Mouse (Mus musculus) hindbrain, embryonic 11.5 days (tissue): ENCODE results near the gene Egfl6. TPM values are rescaled to one million over a fixed set of nuclear protein-coding genes. Genes with fewer than 3 reads are reported as not detected.
A peak's percentile ranks its signal among the peaks of the same experiment; 100 is the strongest.

Source experiments
- ATAC-seq: fragments of 200-750 bp; cut with Nextera tagmentation; 2 replicates; pipeline ENCODE4 v1.8.0; 2017; ENCODE audit warnings: mild to moderate bottlenecking, moderate TSS enrichment, moderate library complexity; ENCODE audit not compliant: low FRiP score
- DNase-seq: peaks from one replicate; pipeline ENCODE4 v3.0.0-alpha.2; 2015; ENCODE audit warnings: low spot score
- H3K27ac ChIP-seq: fragments of 300-500 bp; sonication (generic); 2 replicates; pipeline ENCODE4 v1.5.1; 2014; ENCODE audit warnings: mild to moderate bottlenecking, low read depth, low read length
- H3K27me3 ChIP-seq: fragments of 300-500 bp; sonication (generic); 2 replicates; pipeline ENCODE4 v1.6.1; 2014; ENCODE audit warnings: mild to moderate bottlenecking, low read length, moderate library complexity, mixed read lengths; ENCODE audit not compliant: control insufficient read depth, insufficient read depth
- H3K36me3 ChIP-seq: fragments of 300-500 bp; sonication (generic); 2 replicates; pipeline ENCODE4 v1.6.1; 2014; ENCODE audit warnings: mild to moderate bottlenecking, low read length, moderate library complexity, mixed read lengths; ENCODE audit not compliant: control insufficient read depth, insufficient read depth
- H3K4me1 ChIP-seq: fragments of 300-500 bp; sonication (generic); replicated peaks from 2 replicates; pipeline ENCODE4 v1.6.1; 2014; ENCODE audit warnings: low read length, mixed read lengths; ENCODE audit not compliant: control insufficient read depth, insufficient read depth
- H3K4me2 ChIP-seq: fragments of 300-500 bp; sonication (generic); replicated peaks from 2 replicates; pipeline ENCODE4 v1.6.1; 2014; ENCODE audit warnings: mild to moderate bottlenecking, low read depth, low read length
- H3K4me3 ChIP-seq: fragments of 300-500 bp; sonication (generic); 2 replicates; pipeline ENCODE4 v1.5.1; 2014; ENCODE audit warnings: low read depth, low read length
- H3K9ac ChIP-seq: fragments of 300-500 bp; sonication (generic); 2 replicates; pipeline ENCODE4 v1.6.1; 2014; ENCODE audit warnings: low read depth, low read length
- H3K9me3 ChIP-seq: fragments of 300-500 bp; sonication (generic); 2 replicates; pipeline ENCODE4 v1.6.1; 2016; ENCODE audit warnings: low read length; ENCODE audit not compliant: control insufficient read depth
- WGBS: fragments of 180-500 bp; shearing (Covaris S2); extraction: QIAGEN DNeasy Blood & Tissue Kit; methylation state at CpG from one replicate; pipeline ENCODE4 v1.1.7; 2014; 5-methylcytosine and 5-hydroxymethylcytosine counted together
- polyA plus RNA-seq: library from polyadenylated mRNA; unstranded; fragments of >200 nt; fragmentation: Nextera tagmentation; extraction: Ambion mirVana; gene quantifications from 2 replicates; pipeline ENCODE4 v1.2.1, GENCODE M21; 2014

The Egfl6 gene
- polyA plus RNA-seq, 1 experiment from 2014 or later, result 13.8 TPM

GRCm38 (mm10) chrX:166511107-166511506 is 74.4 kb downstream of the Egfl6 start:
- no peak overlapping the region for H3K4me2 ChIP-seq
- H3K4me3 ChIP-seq, result no peak overlapping the region
- H3K9me3 ChIP-seq, result no peaks in the 10 kb centered on the region
- 0 out of 2 replicates have a peak, but pooled peaks cover 2% of the 10 kb centered on the region for H3K27me3 ChIP-seq
- H3K9ac ChIP-seq, result no peak overlapping the region
- no peaks in the 10 kb centered on the region for H3K36me3 ChIP-seq
- H3K4me1 ChIP-seq, result no peaks in the 10 kb centered on the region
- DNase-seq, result no peak
- H3K27ac ChIP-seq, result no peak overlapping the region
- ATAC-seq, result no peak

- H3K36me3 ChIP-seq, result no peaks in the 10 kb centered on the region
- peak overlapping the region; percentile 40 for H3K4me3 ChIP-seq
- 16% methylated on average over 54 of the region's 65 CpGs for WGBS
- H3K4me1 ChIP-seq, result no peaks in the 10 kb centered on the region
- H3K9me3 ChIP-seq, result no peaks in the 10 kb centered on the region
- peak overlapping the region; percentile 96 for H3K27ac ChIP-seq
- peak; percentile 92 for DNase-seq
- H3K27me3 ChIP-seq, result 0 out of 2 replicates have a peak, but pooled peaks cover 2% of the 10 kb centered on the region
- peak overlapping the region; percentile 31 for H3K4me2 ChIP-seq
- ATAC-seq, result peak; percentile 99
- H3K9ac ChIP-seq, result peak overlapping the region; percentile 74
These were observed 75.5 kb downstream of the Egfl6 start for GRCm38 (mm10) chrX:166509761-166510738.

GRCm38 (mm10) chrX:166504421-166504820 is 81.1 kb downstream of the Egfl6 start:
- 0 out of 2 replicates have a peak, but pooled peaks cover 2% of the 10 kb centered on the region for H3K27me3 ChIP-seq
- H3K4me2 ChIP-seq, result no peak overlapping the region
- no peaks in the 10 kb centered on the region for H3K36me3 ChIP-seq
- H3K4me1 ChIP-seq, result no peaks in the 10 kb centered on the region
- no peak for DNase-seq
- ATAC-seq, result no peak
- H3K9me3 ChIP-seq, result no peaks in the 10 kb centered on the region
- H3K27ac ChIP-seq, result no peak overlapping the region
- 78% methylated on average over 2 of the region's 2 CpGs for WGBS
- no peak overlapping the region for H3K9ac ChIP-seq
- H3K4me3 ChIP-seq, result no peak overlapping the region

GRCm38 (mm10) chrX:166499496-166500190 is 85.9 kb downstream of the Egfl6 start:
- no peak overlapping the region for H3K27ac ChIP-seq
- H3K27me3 ChIP-seq, result no peaks in the 10 kb centered on the region

GRCm38 (mm10) chrX:166497771-166498170 is 87.7 kb downstream of the Egfl6 start:
- Histone ChIP-seq H3K27ac (no peak overlapping the region), H3K4me3 (no peak overlapping the region), H3K36me3 (no peaks in the 10 kb centered on the region), H3K4me1 (no peaks in the 10 kb centered on the region), H3K9me3 (no peaks in the 10 kb centered on the region), H3K4me2 (no peak overlapping the region), H3K9ac (no peak overlapping the region), H3K27me3 (no peaks in the 10 kb centered on the region; the same call in 1 of the 2 replicates)
- DNase-seq, result no peak
- ATAC-seq, result no peak
- 52% methylated on average over 4 of the region's 4 CpGs for WGBS

More at GRCm38 (mm10) chrX:166499496-166500190, 85.9 kb downstream of the Egfl6 start:
- Histone ChIP-seq H3K9ac (no peak overlapping the region), H3K9me3 (no peaks in the 10 kb centered on the region), H3K4me1 (no peaks in the 10 kb centered on the region), H3K4me2 (no peak overlapping the region), H3K36me3 (no peaks in the 10 kb centered on the region), H3K4me3 (no peak overlapping the region)
- 76% methylated on average over 1 of the region's 1 CpGs for WGBS
- ATAC-seq (no peak), DNase-seq (no peak)

- no peak for DNase-seq
- H3K27ac ChIP-seq, result no peak overlapping the region
- ATAC-seq, result no peak
- H3K4me1 ChIP-seq, result no peaks in the 10 kb centered on the region
- no peak overlapping the region for H3K4me2 ChIP-seq
- H3K9ac ChIP-seq, result no peak overlapping the region
- no peaks in the 10 kb centered on the region; the same call in 1 of the 2 replicates for H3K27me3 ChIP-seq
- H3K36me3 ChIP-seq, result no peaks in the 10 kb centered on the region
- WGBS, result 92% methylated on average over 2 of the region's 2 CpGs
- no peak overlapping the region for H3K4me3 ChIP-seq
- no peaks in the 10 kb centered on the region for H3K9me3 ChIP-seq
These were observed 90.5 kb downstream of the Egfl6 start for GRCm38 (mm10) chrX:166495052-166495451.

- H3K27me3 ChIP-seq, result no peaks in the 10 kb centered on the region; the same call in 1 of the 2 replicates
- peak; percentile 99 for ATAC-seq
- peak within 1 kb of the TSS; percentile 61 for H3K4me3 ChIP-seq
- H3K36me3 ChIP-seq, result no peaks in the 10 kb centered on the region
- 19% methylated on average over 29 of the region's 41 CpGs for WGBS
- peak within 1 kb of the TSS; percentile 60; the same call in 1 of the 2 replicates for H3K27ac ChIP-seq
- H3K4me1 ChIP-seq, result no peaks in the 10 kb centered on the region
- H3K9me3 ChIP-seq, result no peaks in the 10 kb centered on the region
- peak within 1 kb of the TSS; percentile 60 for H3K4me2 ChIP-seq
- peak; percentile 92 for DNase-seq
- peak within 1 kb of the TSS; percentile 69 for H3K9ac ChIP-seq
These were observed 106.0 kb downstream of the Egfl6 start, which contains the start of gene Rab9 for GRCm38 (mm10) chrX:166479365-166479983. Gene Rab9 (minus strand): TSS chrX:166479867.

GRCm38 (mm10) chrX:166478631-166479364 is 106.7 kb downstream of the Egfl6 start:
- no peaks in the 10 kb centered on the region for H3K9me3 ChIP-seq
- peak; percentile 21 for DNase-seq
- H3K4me1 ChIP-seq, result no peaks in the 10 kb centered on the region
- WGBS, result 20% methylated on average over 28 of the region's 28 CpGs
- ATAC-seq, result peak; percentile 17
- H3K4me3 ChIP-seq, result peak overlapping the region; percentile 61
- H3K27ac ChIP-seq, result no peak overlapping the region
- H3K27me3 ChIP-seq, result no peaks in the 10 kb centered on the region; the same call in 1 of the 2 replicates
- H3K9ac ChIP-seq, result peak overlapping the region; percentile 69
- no peaks in the 10 kb centered on the region for H3K36me3 ChIP-seq
- peak overlapping the region; percentile 60 for H3K4me2 ChIP-seq
